Mouse (Mus musculus): Measurements from ENCODE around the gene Eif4e1b.

Gene Eif4e1b

GRCm38 (mm10) chr13:54803010-54803409 is 19.2 kb downstream of the Eif4e1b start:
- DNase-seq: no peak

GRCm38 (mm10) chr13:54805134-54805838 is 21.5 kb downstream of the Eif4e1b start:
- no peak for DNase-seq

DNA sequence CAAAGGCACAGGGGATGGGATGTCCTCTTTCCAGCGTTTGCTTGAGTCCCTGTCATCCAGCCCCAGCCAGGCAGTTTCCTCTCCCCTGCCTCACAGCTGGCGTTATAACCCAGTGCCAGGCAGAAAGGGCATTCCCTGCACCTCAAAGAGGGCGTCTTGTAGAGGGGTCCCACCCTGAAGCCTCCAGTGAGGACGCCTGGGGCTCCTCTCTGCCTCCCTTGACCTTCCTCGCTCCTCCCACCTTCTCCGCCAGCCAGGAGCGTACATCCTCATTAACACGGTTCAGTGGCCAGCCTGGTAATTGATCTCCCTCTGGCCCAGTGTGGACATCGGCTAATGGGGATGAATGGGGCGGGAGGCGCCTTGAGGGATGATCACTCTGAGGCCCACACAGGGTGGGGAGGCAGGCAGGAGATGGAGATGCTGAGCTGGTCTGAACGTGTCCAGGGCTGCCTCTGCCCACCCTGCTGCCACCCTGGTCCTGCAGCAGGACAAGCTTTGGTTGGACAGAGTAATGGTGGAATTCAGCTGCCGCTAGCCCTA is 22.7 kb downstream of the Eif4e1b start:
- DNase-seq: no peak

DNA sequence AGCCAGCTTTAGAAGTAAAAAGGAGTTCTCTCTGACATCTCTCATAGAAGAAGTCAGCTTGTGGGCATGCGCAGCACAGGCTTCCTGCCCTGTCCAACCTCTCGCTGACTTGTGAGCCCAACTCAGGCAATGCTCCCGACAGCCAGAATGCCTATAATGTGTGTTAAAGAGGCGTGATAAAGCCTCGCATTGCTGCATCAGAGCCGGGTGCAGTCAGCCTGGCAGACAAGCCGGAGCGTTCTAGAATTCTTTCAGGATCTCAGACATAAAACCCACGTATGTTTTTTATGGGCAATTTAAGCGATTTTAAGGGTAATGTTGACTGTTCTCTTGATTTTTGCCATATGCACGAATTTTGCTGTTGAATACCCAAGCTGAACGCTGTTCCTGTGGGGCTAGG is 24.3 kb downstream of the Eif4e1b start:
- no peak for DNase-seq

DNA sequence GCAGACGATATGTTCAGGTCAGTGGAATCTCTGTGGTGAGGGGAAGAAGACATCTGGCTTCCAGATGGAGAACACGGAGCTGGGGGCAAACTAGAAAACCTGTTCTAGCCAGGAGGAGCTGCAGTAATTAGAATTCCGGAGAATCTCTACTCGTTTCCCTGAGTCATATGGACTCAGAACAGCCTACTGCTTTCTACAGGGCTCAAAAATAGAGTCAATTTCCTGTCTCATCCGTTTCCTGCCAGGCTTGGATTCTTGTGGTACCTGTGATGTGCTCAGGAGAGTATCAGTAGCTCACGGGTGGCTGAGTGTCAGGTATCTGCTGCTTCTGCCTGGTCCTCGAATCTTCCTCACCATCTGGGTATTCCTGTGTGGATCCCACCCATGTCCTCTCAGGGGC is 27.7 kb downstream of the Eif4e1b start:
- DNase-seq: no peak

- no peak for DNase-seq
Observed at GRCm38 (mm10) chr13:54813381-54813780, 29.6 kb downstream of the Eif4e1b start.

DNA sequence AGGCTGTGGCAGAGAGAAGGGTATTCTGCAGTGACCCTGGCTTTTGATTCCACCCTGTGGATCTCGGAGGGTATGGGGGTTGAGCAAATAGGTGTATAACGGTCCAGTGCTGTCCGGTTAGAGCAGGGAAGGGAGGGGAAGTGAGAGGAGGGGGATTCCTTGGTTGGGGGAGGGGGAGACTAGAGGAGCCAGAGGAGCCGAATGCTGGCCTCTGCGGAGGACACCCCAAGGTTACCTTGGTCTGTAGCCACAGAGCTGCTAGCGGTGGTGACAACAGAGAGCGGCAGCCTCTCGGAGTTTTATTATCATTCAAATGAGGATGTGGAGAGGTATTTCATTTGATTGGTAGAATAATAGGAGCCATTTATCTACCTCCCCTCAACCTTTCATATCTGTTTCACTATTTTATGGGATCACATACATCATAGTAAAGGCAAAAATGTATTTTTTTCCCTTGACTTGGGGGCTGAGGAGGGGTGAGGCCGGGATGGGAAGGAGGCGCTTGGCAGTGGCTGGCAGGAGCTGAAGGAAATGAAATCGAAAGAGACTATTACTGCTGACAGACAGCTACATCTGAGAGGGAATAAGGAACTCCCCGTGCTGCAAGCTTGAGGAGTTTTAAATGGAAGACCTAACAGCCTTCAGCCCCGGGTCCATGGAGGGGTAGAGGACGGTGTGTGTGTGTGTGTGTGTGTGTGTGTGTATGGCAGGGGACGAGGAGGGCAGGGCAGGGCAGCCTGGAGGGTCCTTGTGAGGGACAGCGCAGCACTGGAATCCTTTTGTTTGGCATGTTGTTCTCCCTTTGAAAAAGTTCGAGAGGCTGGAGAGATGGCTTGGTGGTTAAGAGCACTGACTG is 34.8 kb downstream of the Eif4e1b start:
- DNase-seq: no peak

GRCm38 (mm10) chr13:54821106-54821505 is 37.3 kb downstream of the Eif4e1b start:
- no peak for DNase-seq

DNA sequence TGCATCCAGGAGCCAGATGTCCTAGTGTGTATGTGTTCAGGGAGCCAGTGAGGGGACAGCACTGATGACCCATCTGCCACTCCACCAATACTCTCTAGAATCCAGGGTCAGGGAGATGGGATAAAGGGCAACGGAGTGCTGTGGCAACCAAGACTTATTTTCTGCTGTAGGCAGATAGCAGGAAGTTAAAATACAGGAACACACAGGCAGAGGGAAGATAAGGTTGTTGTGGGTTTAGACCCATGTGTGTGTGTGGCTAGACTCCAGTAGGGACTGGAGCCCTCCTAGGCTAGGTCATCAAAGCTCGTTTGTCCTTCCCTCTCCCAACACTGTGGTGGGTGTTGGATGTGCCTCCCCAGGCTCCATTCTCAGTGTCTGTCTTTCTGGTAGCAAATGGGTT is 38.1 kb downstream of the Eif4e1b start:
- DNase-seq: no peak

- DNase-seq: no peak
Observed at GRCm38 (mm10) chr13:54824111-54824931, 40.5 kb downstream of the Eif4e1b start.

DNA sequence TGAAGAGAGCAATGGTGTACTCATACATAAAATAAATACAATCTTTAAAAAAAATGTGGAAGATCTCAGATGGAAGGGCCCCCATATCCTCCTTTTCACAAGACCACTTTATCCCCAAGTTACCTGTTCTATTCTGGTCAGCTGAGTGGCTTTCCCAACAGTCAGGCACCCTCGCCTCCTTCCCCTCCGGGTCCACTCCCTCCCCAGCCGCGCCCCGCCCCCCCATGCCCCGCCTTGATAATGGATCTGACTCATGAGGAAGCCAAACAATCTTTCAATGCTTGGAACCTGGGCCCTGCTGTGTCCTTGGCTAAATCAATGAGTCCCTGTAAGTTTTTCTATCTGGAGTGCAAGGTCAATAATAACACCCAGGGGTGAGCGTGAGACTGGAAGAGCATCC is 44.2 kb downstream of the Eif4e1b start:
- DNase-seq: no peak

DNA sequence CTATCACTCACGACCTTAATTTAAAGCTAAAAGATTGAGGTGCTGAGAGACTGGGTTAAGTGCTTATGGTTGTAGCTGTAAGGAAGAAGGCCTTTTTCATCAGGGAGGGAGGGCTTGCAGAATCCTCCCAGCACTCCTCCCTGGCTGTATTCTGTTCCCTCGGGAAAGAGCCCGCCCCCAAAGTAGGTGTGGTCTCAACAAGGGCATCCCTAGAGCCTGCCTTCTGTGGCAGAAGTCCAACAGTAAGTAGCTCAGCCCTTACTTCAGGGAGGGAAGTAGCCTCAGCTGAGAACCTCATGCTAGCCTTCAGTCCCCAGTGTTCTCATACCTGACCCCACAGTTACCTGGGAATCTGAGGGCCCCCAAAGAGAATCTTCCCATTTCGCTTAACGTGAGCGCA is 44.7 kb downstream of the Eif4e1b start:
- no peak for DNase-seq

GRCm38 (mm10) chr13:54829450-54829849 is 45.7 kb downstream of the Eif4e1b start:
- DNase-seq: no peak

GRCm38 (mm10) chr13:54836351-54837030 is 52.7 kb downstream of the Eif4e1b start:
- no peak for DNase-seq

GRCm38 (mm10) chr13:54837061-54837460 is 53.3 kb downstream of the Eif4e1b start:
- no peak for DNase-seq

DNA sequence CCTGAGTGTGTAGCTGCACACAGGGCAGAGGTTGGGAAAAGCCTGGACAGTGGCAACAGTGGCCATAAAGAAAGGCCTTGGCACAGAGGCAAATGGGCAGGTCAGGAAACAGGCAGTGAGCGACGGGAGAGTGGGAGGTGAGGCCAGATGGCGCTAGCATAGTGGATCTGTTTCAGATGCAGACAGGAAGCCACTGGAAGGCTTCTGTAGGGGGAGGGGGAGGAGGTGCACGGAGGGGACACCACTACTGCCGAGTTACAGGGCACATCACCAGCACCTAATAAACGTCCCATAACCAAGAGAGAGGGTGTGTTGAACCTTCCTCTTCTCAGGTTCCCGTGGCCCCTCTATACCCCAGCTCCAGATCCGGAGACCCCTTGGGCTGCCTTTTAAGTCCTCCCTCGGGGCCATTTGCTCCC is 53.7 kb downstream of the Eif4e1b start:
- no peak for DNase-seq
